Mouse (Mus musculus) left cerebral cortex, adult 9 months (tissue): ENCODE measurements at regions not wholly inside any gene's neighbourhood (a gene's known extent, or its start where the extent isn't known, plus 50 kb on each side); places are given as distances from the start of the nearest gene placed in this dataset.
"Not testable (repeated sequence)": the region's sequence is repeated elsewhere in the genome, so short reads cannot be mapped to it uniquely, and the experiment has no call there.

ENCODE experiments used
- DNase-seq, 2 experiments: peaks; one replicate each; pipeline ENCODE4 v3.0.0; 2022; ENCODE audit warnings: low spot score in 2 of 2

DNA sequence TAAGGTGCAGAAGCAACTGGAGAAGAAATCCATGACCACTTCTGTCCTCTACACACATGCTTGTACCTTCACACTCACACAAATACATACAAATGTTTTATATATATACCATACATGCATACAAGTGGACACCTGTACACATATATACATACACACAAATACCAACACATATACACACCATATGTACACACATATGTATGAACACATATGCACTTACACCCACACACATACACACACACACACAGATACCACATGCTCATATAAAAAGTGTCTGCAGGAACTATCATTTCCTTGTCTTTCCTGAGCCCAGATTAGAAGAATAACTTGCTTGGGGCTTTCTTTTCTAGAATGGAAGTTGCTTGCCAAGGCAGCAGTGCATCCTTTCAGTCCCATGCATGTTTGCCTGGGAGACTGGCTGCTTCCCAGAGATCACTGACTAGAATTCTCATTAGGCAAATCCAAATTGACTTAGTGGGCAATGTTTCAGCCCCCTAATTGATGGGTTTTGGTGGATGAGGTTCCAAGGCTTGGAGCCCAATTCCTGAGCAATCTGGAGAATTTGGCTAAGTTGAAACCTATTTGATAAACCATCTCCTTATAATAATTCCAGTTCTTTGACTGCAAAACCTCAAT lies 169.2 kb upstream of the Hddc2 start:
- DNase-seq, result no peak

DNA sequence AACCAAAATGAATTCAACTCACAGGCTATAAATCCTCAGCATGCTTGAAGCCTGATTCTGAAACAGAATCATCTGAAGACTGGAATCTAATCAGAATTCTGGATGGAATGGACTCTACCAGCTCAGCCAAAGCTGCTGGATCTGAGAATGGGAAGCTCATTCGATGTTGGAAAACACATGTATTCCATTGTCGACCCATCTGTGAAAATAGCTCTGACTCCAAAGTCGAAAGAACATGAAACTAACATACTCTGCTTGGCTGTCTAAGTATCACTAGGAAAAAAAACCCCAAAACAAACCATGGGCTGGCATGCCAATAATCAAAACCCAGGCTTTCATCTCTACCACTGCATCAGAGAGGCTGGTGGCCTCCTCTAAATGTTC lies 168.7 kb upstream of the Hddc2 start:
- DNase-seq, result no peak

GRCm38 (mm10) chr10:31173169-31173686 lies 140.0 kb upstream of the Hddc2 start:
- peak in 1 of 2 experiments; percentile 42 for DNase-seq

GRCm38 (mm10) chr10:31189577-31189976 lies 123.6 kb upstream of the Hddc2 start:
- DNase-seq, result no peak

DNA sequence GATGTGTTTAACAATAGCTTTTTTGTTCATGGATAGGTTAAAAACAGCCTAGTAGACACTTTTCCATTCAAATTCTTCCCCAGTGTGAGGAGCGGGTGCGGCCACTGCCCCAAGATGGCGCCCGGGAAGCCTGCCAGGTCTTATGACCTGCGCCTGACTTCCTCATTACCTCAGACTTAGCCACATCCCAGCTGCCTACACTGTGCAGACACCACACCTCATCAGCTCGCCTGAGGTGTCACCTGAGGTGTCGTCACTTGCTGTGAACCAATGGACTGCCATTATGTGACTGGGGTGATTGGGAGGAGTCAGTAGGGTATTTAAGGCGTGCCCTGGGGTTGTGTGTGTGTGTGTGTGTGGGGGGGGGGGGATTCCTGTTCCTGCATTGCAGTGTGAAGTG lies 101.0 kb upstream of the Hddc2 start:
- DNase-seq, result not testable (repeated sequence)

DNA sequence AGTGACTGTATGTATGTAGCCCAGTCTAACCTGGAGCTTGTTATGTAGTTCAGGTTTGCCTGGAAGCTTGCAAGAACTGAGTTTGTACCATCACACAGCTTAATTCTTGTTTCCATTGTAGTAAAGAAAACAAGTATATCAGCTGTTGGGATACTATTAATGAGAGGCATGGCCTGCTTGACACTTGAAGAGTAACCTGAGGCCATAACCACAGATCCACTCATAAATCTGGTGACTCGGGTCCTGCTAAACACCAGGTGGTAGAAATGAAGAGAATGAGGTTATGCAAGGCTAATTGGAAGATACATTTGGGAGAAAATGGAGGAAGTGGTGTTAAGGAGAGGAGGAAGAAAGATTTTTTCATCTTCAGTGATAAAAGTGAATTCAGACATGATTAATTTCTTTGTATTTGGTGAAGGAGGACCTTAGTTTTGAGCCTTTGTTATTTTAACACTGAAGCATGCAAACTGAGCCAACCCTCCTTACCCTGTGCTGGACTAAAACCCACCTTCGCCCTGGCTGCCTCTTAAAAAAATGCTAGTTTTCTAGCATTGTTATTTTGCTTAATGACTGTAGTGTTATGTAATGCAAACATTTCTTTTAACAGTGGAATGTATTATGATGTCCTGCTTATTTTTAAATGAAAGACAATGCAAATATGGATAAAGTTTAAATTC lies 100.3 kb upstream of the Hddc2 start:
- no peak for DNase-seq

- DNase-seq, result no peak
Observed at GRCm38 (mm10) chr10:31221902-31222301, 91.3 kb upstream of the Hddc2 start.

DNA sequence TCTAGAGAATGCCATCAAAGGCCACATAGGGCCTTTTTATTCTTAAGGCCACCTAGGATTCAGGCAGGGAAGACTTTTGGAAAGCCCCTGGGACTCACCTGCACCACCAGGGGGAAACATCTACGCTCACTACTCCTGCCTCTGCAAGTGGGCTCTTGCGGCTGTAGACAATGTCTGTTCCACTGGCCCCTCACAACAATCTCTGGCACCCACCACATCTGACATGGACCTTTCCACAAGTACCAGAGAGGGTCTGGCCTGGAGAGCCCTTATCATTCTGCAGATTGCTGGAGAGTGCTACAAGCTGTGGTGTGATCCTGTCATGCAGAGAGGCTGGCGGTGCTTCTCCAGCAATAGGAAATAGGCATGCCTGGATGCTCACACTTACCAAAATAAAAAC lies 84.1 kb upstream of the Hddc2 start:
- no peak for DNase-seq

DNA sequence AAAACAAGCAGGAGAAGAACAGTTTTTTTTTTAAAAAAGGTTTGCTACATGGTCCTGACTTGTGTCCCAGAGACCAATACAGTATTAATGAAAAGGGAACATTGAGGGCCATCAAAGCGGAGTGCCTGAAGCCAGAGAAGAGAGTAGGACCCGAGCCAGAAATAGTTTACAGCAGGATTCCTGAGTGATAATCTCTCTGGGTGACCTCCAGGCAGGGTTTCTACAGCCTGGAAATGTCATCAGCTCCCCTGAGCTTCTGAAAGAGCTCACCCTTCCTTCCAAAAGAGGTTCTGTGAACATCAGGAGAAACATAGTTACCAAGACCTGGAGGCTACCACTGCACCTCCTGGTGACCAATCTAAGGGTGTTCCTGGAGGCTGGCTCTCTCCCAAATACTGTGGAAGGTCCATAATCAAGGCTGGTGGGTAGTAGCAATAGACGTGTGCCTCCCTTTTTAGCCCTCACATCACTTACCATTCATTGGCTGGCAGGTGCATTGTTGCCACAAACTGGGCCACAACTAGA lies 70.7 kb upstream of the Hddc2 start:
- no peak for DNase-seq

- peak in 1 of 2 experiments; percentile 9 for DNase-seq
Observed at GRCm38 (mm10) chr10:31252584-31253381, 60.4 kb upstream of the Hddc2 start.

GRCm38 (mm10) chr10:31256934-31257333 lies 56.2 kb upstream of the Hddc2 start:
- no peak for DNase-seq

- no peak for DNase-seq
Observed at GRCm38 (mm10) chr10:31257611-31258010, 55.6 kb upstream of the Hddc2 start.

DNA sequence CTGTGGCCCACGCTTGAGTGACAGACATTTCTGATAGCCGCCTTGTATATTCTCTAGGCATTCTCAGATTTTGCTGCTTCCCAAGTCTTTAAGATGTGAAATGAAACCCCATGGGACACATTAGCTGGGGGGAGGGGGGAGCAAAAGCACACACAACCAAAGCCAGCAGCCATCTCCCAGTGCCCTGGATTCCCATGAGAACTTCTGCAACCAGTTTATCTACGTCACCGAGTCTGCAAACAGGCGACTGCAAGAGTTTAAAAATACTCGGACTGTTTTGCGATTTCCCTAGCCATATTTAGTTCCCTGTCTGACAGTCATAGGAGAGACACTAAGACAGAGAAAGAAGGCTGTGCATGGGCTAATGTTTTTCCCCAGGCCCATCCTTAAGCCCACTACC lies 52.3 kb upstream of the Hddc2 start:
- no peak for DNase-seq
